Mouse (Mus musculus): ENCODE data around the gene Adamts12. TPM values are rescaled to one million over a fixed set of nuclear protein-coding genes. Genes with fewer than 3 reads are reported as not detected.

The Adamts12 gene
- total and polyA plus RNA-seq, 3 experiments: not detected

- H3K27me3 ChIP-seq (ENCODE audit: control insufficient read depth in 1 of 2, insufficient read depth in 2 of 2, low read length in 2 of 2): no peaks in the 10 kb centered on the region
- no peak for DNase-seq (ENCODE audit: low read depth, low spot score)
- H3K4me3 ChIP-seq (ENCODE audit: control insufficient read depth in 1 of 2, insufficient read depth in 1 of 2, low read depth in 2 of 2, low read length in 2 of 2): no peak overlapping the region
- H3K27ac ChIP-seq (ENCODE audit: control insufficient read depth, low read depth, low read length): no peak overlapping the region
- no peaks in the 10 kb centered on the region for H3K36me3 ChIP-seq (ENCODE audit: control insufficient read depth in 1 of 2, insufficient read depth in 2 of 2, low read length in 2 of 2)
- no peaks in the 10 kb centered on the region for H3K4me1 ChIP-seq (ENCODE audit: control insufficient read depth in 1 of 2, insufficient read depth in 2 of 2, low read length in 2 of 2)
- H3K9me3 ChIP-seq (replicated peaks; ENCODE audit: insufficient read depth, low read length): no peaks in the 10 kb centered on the region
- no peak overlapping the region for H3K9ac ChIP-seq (ENCODE audit: control insufficient read depth, low read depth, low read length, poor library complexity, severe bottlenecking)
- no peaks in the 10 kb centered on the region for H3K79me2 ChIP-seq (ENCODE audit: control insufficient read depth, insufficient read depth, low read length, poor library complexity)
- TF ChIP-seq CHD2 (IDR thresholded peaks at IDR 0.05; ENCODE audit: low read length) (no peak), EP300 (IDR thresholded peaks at IDR 0.05; ENCODE audit: low read depth in 1 of 2, low read length in 2 of 2) (no peak), TAL1 (IDR thresholded peaks at IDR 0.05; ENCODE audit: low read length) (no peak), POLR2AphosphoS2 (IDR thresholded peaks at IDR 0.05; ENCODE audit: low read length) (no peak), ZMIZ1 (IDR thresholded peaks at IDR 0.05; ENCODE audit: low read depth, low read length) (no peak), MAZ (IDR thresholded peaks at IDR 0.05; ENCODE audit: low read depth, low read length) (no peak), BHLHE40 (IDR thresholded peaks at IDR 0.05; ENCODE audit: borderline replicate concordance, low read depth, low read length) (no peak), MXI1 (IDR thresholded peaks at IDR 0.05; ENCODE audit: low read depth, low read length) (no peak), RAD21 (IDR thresholded peaks at IDR 0.05; ENCODE audit: low read depth, low read length) (no peak), HCFC1 (IDR thresholded peaks at IDR 0.05; ENCODE audit: low read depth, low read length) (no peak), NELFE (IDR thresholded peaks at IDR 0.05; ENCODE audit: low read depth, low read length) (no peak), UBTF (IDR thresholded peaks at IDR 0.05; ENCODE audit: borderline replicate concordance, insufficient read depth, low read depth, low read length) (no peak)
These were observed 68.3 kb downstream of the Adamts12 start for GRCm38 (mm10) chr15:11132586-11133558.

DNA sequence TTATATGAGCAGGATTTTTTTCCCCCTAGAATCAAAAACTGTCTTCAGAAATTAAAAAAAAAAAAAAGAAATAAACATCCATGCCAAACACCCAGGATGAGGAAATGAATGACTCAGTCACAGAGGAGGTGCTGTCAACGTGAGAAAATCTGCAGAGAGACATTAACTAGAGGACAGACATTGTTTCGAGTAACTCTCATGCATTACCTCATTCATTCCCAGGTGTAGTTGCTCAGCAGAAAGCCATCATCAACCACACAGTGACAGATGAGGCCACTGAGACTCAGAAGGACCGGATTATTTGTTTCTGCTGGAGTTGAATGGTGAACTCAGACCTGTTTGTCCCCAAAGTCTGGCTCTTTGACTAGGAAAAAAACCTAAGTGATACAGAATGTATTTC lies 81.0 kb downstream of the Adamts12 start:
- H3K27me3 ChIP-seq (ENCODE audit: control insufficient read depth in 1 of 2, insufficient read depth in 2 of 2, low read length in 2 of 2): no peaks in the 10 kb centered on the region
- no peak for DNase-seq (ENCODE audit: low read depth, low spot score)
- H3K79me2 ChIP-seq (ENCODE audit: control insufficient read depth, insufficient read depth, low read length, poor library complexity): no peaks in the 10 kb centered on the region
- TF ChIP-seq POLR2AphosphoS5 (IDR thresholded peaks at IDR 0.05; ENCODE audit: borderline replicate concordance, low read depth, low read length): no peak
- no peak for TF ChIP-seq UBTF (IDR thresholded peaks at IDR 0.05; ENCODE audit: borderline replicate concordance, insufficient read depth, low read depth, low read length)
- TF ChIP-seq ZMIZ1 (IDR thresholded peaks at IDR 0.05; ENCODE audit: low read depth, low read length): no peak
- TF ChIP-seq RAD21 (IDR thresholded peaks at IDR 0.05; ENCODE audit: low read depth, low read length): no peak
- TF ChIP-seq KAT2A (conservative IDR thresholded peaks at IDR 0.05; ENCODE audit: low read depth, low read length): no peak
- TF ChIP-seq MAFK (IDR thresholded peaks at IDR 0.05; ENCODE audit: borderline replicate concordance, low read depth, low read length): no peak
- TF ChIP-seq CHD2 (IDR thresholded peaks at IDR 0.05; ENCODE audit: low read length): no peak
- TF ChIP-seq MEF2A (IDR thresholded peaks at IDR 0.05; ENCODE audit: extremely low read depth, insufficient replicate concordance, low read depth, low read length, poor library complexity, severe bottlenecking): no peak
- no peak for TF ChIP-seq JUND (IDR thresholded peaks at IDR 0.05; ENCODE audit: low read depth, low read length)
- no peak for TF ChIP-seq USF2 (IDR thresholded peaks at IDR 0.05; ENCODE audit: borderline replicate concordance in 1 of 2, insufficient read depth in 1 of 2, low read depth in 1 of 2, low read length in 2 of 2)
- TF ChIP-seq TBP (IDR thresholded peaks at IDR 0.05; ENCODE audit: low read depth, low read length): no peak
- no peak for TF ChIP-seq USF1 (IDR thresholded peaks at IDR 0.05; ENCODE audit: low read depth, low read length)
- TF ChIP-seq GABPA (IDR thresholded peaks at IDR 0.05; ENCODE audit: low read depth, low read length): no peak
- no peak for TF ChIP-seq RCOR1 (IDR thresholded peaks at IDR 0.05; ENCODE audit: low read depth, low read length)
- TF ChIP-seq POLR2AphosphoS2 (IDR thresholded peaks at IDR 0.05; ENCODE audit: low read length): no peak
- no peak for TF ChIP-seq TCF12 (IDR thresholded peaks at IDR 0.05; ENCODE audit: low read depth, low read length)
- no peak overlapping the region for H3K9ac ChIP-seq (ENCODE audit: control insufficient read depth, low read depth, low read length, poor library complexity, severe bottlenecking)
- H3K36me3 ChIP-seq (ENCODE audit: control insufficient read depth in 1 of 2, insufficient read depth in 2 of 2, low read length in 2 of 2): no peaks in the 10 kb centered on the region
- no peaks in the 10 kb centered on the region for H3K4me1 ChIP-seq (ENCODE audit: control insufficient read depth in 1 of 2, insufficient read depth in 2 of 2, low read length in 2 of 2)
- H3K9me3 ChIP-seq (replicated peaks; ENCODE audit: insufficient read depth, low read length): no peaks in the 10 kb centered on the region
- no peak overlapping the region for H3K4me3 ChIP-seq (ENCODE audit: control insufficient read depth in 1 of 2, insufficient read depth in 1 of 2, low read depth in 2 of 2, low read length in 2 of 2)
- no peak overlapping the region for H3K27ac ChIP-seq (ENCODE audit: control insufficient read depth, low read depth, low read length)

Data from MEL (cell line).